Mouse (Mus musculus) granulocyte monocyte progenitor cell, adult 5-6 weeks (primary cell): ENCODE measurements around the gene Vmn1r169. TPM values are rescaled to one million over a fixed set of nuclear protein-coding genes. Genes with fewer than 3 reads are reported as not detected.
"Not testable (repeated sequence)": the region's sequence is repeated elsewhere in the genome, so short reads cannot be mapped to it uniquely, and the experiment has no call there.

ENCODE experiments used
- ATAC-seq: replicated peaks from 2 replicates; pipeline ENCODE4 v1.8.0; 2016; ENCODE audit warnings: mild to moderate bottlenecking, moderate TSS enrichment, inconsistent platforms; ENCODE audit not compliant: poor library complexity, severe bottlenecking
- total RNA-seq, 2 experiments: library from RNA; stranded (forward) in 1 of 2; stranded (reverse) in 1 of 2; fragments of 200-712, 200-1000 nt in 1 of 2; fragments of >200 nt in 1 of 2; fragmentation: Nextera tagmentation in 1 of 2; gene quantifications; 2 replicates each; pipeline ENCODE4 v1.2.3; 2014 to 2017

Vmn1r169 gene
- total RNA-seq (2014; fragmentation: Nextera tagmentation) (not detected in 2 replicates), total RNA-seq (2017) (not detected in 2 replicates)

DNA sequence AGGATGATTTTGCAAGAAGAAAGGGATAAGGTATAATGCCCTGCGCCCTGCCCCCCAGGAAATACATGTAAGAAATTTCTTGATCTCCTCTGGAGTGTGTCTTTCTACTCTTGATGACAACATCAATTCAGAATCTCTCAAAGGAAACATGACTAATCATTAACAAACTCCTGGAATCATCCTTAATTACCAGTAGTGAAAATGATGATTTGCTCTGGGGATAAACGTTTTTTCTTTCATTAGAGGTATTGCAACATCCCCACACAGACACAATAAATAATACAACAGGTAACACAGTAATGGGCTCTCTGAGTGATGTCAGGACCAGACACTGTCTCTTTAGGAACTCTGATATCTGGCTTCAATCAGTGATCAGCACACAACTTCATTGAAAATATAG lies at the start of gene Vmn1r169:
Vmn1r169 (plus strand) TSS at position 301 of the 400 bp plus-strand sequence.
- ATAC-seq = not testable (repeated sequence)

DNA sequence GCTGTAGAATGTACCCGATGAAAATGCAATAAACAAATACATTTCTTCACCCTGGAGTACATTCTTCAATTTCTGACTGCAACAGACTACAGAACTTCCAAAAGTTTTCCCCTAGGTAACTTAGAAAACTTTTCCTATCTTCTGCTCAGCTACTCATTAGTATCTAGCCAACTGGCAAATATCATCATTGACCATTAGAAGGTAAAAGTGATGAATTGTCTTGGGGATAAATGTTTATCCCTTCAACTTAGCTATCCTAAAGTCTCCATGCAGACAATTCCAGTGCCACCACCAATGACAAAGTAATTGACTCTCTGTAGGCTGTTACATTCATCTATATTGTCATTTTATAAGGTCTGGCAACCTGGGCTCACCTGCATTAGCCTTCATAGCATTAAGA lies 35.9 kb upstream of the Vmn1r169 start, which contains the start of gene Vmn1r168:
Vmn1r168 (plus strand) TSS at position 301 of the 400 bp plus-strand sequence.
- ATAC-seq = not testable (repeated sequence)

DNA sequence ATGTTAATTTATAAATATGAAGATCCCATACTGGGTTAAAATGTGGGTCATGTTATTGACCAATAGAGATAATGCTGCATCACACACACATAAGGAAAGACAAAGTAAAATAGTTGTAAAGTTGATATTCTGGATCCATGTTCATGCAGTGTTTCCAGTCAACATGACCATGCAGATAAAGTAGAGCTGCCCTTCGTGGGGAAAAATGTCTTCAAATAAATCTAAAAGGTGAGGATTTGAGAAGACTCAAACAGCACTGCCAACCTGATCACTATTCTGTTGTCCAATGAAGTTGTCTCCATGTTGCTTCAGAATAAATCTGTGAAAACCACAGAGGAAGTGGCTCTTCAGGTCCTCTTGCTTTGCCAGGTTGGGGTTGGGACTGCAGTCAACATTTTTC lies 30.5 kb downstream of the Vmn1r169 start, which contains the start of gene Vmn1r170:
Vmn1r170 (plus strand) TSS at position 301 of the 400 bp plus-strand sequence.
- ATAC-seq = not testable (repeated sequence)

Other genes with a start within 250 kb of the Vmn1r169 start
- gene Nlrp5, start 189.6 kb upstream of the Vmn1r169 start, total RNA-seq (2014; fragmentation: Nextera tagmentation) = not detected in 2 replicates
- gene Nlrp5, start 189.6 kb upstream of the Vmn1r169 start, total RNA-seq (2017) = not detected in 2 replicates
- gene Vmn1r167, start 68.3 kb upstream of the Vmn1r169 start, total RNA-seq (2014; fragmentation: Nextera tagmentation) = not detected in 2 replicates
- gene Vmn1r167, start 68.3 kb upstream of the Vmn1r169 start, total RNA-seq (2017) = not detected in 2 replicates
- not detected in 2 replicates for gene Vmn1r168, start 35.8 kb upstream of the Vmn1r169 start, total RNA-seq (2014; fragmentation: Nextera tagmentation)
- not detected in 2 replicates for gene Vmn1r168, start 35.8 kb upstream of the Vmn1r169 start, total RNA-seq (2017)
- gene Vmn1r170, start 30.6 kb downstream of the Vmn1r169 start, total RNA-seq (2014; fragmentation: Nextera tagmentation) = not detected in 2 replicates
- gene Vmn1r170, start 30.6 kb downstream of the Vmn1r169 start, total RNA-seq (2017) = not detected in 2 replicates
- gene Vmn1r171, start 55.2 kb downstream of the Vmn1r169 start, total RNA-seq (2014; fragmentation: Nextera tagmentation) = not detected in 2 replicates
- not detected in 2 replicates for gene Vmn1r171, start 55.2 kb downstream of the Vmn1r169 start, total RNA-seq (2017)
- gene Vmn1r172, start 82.8 kb downstream of the Vmn1r169 start, total RNA-seq (2014; fragmentation: Nextera tagmentation) = not detected in 2 replicates
- not detected in 2 replicates for gene Vmn1r172, start 82.8 kb downstream of the Vmn1r169 start, total RNA-seq (2017)
- not detected in 2 replicates for gene Vmn1r173, start 125.2 kb downstream of the Vmn1r169 start, total RNA-seq (2014; fragmentation: Nextera tagmentation)
- gene Vmn1r173, start 125.2 kb downstream of the Vmn1r169 start, total RNA-seq (2017) = not detected in 2 replicates
- not detected in 2 replicates for gene Vmn1r174, start 176.7 kb downstream of the Vmn1r169 start, total RNA-seq (2014; fragmentation: Nextera tagmentation)
- not detected in 2 replicates for gene Vmn1r174, start 176.7 kb downstream of the Vmn1r169 start, total RNA-seq (2017)
- not detected in 2 replicates for gene Vmn1r175, start 235.1 kb downstream of the Vmn1r169 start, total RNA-seq (2014; fragmentation: Nextera tagmentation)
- gene Vmn1r175, start 235.1 kb downstream of the Vmn1r169 start, total RNA-seq (2017) = not detected in 2 replicates